Mouse (Mus musculus) limb, embryonic 10.5 days (tissue): ENCODE data around the gene Vps37c. TPM values are rescaled to one million over a fixed set of nuclear protein-coding genes. Genes with fewer than 3 reads are reported as not detected.

Experiments
- DNase-seq: peaks from one replicate; pipeline ENCODE4 v3.0.0-alpha.2; 2017; ENCODE audit warnings: low spot score
- H3K27ac ChIP-seq: fragments of 300-500 bp; sonication (generic); 2 replicates; pipeline ENCODE4 v1.5.1; 2016; ENCODE audit warnings: mild to moderate bottlenecking
- H3K27me3 ChIP-seq: fragments of 300-500 bp; sonication (generic); 2 replicates; pipeline ENCODE4 v1.6.1; 2016; ENCODE audit warnings: low read depth, mild to moderate bottlenecking; ENCODE audit not compliant: poor library complexity, severe bottlenecking
- H3K36me3 ChIP-seq: fragments of 300-500 bp; sonication (generic); 2 replicates; pipeline ENCODE4 v1.6.1; 2016; ENCODE audit warnings: mild to moderate bottlenecking, moderate library complexity
- H3K4me1 ChIP-seq: fragments of 300-500 bp; sonication (generic); 2 replicates; pipeline ENCODE4 v1.6.1; 2016
- H3K4me3 ChIP-seq: fragments of 300-500 bp; sonication (generic); 2 replicates; pipeline ENCODE4 v1.5.1; 2016; ENCODE audit warnings: mild to moderate bottlenecking, moderate library complexity
- H3K9me3 ChIP-seq: fragments of 300-500 bp; sonication (generic); replicated peaks from 2 replicates; pipeline ENCODE4 v1.6.1; 2016; ENCODE audit warnings: mild to moderate bottlenecking
- WGBS: fragments of 180-500 bp; shearing (Covaris S2); methylation state at CpG from one replicate; pipeline ENCODE4 v1.1.7; 2016; 5-methylcytosine and 5-hydroxymethylcytosine counted together
- polyA plus RNA-seq: library from polyadenylated mRNA; unstranded; fragments of >200 nt; fragmentation: Nextera tagmentation; extraction: Ambion mirVana; gene quantifications from 2 replicates; pipeline ENCODE4 v1.2.1, GENCODE M21; 2016

Vps37c gene
- polyA plus RNA-seq, 1 experiment from 2014 or later = 37.7 TPM

DNA sequence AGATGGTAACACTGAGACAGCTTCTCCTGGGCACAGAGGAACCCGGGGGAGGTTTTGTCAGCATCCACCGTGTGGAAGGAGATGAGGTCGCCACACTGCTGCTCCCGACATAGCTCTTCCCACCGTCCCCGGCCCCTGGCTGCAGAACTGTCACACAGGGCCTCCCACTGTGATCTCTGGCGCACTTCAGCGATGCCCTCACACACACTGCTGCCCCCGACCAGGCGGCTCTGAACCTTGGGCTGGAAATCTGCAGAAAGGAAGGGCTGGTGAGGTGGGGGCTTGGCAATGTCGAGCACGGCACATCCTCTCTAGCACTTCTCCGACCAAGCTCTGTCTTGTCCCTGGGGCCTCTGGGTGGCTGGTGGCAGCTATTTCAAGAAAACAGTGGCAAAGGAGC is 34.5 kb downstream of the Vps37c start:
- no peak overlapping the region for H3K4me3 ChIP-seq
- peaks cover 29% of the 10 kb centered on the region for H3K4me1 ChIP-seq
- H3K36me3 ChIP-seq = no peaks in the 10 kb centered on the region
- DNase-seq = no peak
- WGBS = 19% methylated on average over 13 of the region's 13 CpGs
- no peaks in the 10 kb centered on the region for H3K9me3 ChIP-seq
- peaks cover 8% of the 10 kb centered on the region for H3K27me3 ChIP-seq
- no peak overlapping the region for H3K27ac ChIP-seq

DNA sequence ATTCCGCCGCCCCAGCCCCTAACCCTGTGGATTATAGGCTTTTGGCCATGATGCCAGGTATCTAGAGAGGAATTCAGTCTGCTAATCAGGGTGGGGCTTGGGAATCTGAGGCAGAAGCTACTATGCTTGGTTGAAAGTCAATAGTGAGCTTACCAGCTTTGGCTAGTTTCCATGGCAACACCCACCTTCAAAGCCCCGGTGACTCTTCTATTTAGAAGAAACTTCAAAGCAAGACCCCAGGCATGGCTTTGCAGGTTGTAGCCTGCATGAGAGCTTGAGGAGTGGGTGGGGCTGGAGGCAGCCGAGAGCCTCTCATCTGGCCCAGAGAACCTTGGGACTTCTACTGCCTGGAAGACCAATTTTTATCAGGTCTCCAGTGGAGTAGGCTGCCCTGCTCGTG is 35.1 kb downstream of the Vps37c start:
- H3K27ac ChIP-seq = no peak overlapping the region
- WGBS = 26% methylated on average over 5 of the region's 5 CpGs
- no peak for DNase-seq
- H3K27me3 ChIP-seq = peaks cover 8% of the 10 kb centered on the region
- no peak overlapping the region for H3K4me3 ChIP-seq
- no peaks in the 10 kb centered on the region for H3K9me3 ChIP-seq
- H3K4me1 ChIP-seq = peaks cover 29% of the 10 kb centered on the region
- H3K36me3 ChIP-seq = no peaks in the 10 kb centered on the region

DNA sequence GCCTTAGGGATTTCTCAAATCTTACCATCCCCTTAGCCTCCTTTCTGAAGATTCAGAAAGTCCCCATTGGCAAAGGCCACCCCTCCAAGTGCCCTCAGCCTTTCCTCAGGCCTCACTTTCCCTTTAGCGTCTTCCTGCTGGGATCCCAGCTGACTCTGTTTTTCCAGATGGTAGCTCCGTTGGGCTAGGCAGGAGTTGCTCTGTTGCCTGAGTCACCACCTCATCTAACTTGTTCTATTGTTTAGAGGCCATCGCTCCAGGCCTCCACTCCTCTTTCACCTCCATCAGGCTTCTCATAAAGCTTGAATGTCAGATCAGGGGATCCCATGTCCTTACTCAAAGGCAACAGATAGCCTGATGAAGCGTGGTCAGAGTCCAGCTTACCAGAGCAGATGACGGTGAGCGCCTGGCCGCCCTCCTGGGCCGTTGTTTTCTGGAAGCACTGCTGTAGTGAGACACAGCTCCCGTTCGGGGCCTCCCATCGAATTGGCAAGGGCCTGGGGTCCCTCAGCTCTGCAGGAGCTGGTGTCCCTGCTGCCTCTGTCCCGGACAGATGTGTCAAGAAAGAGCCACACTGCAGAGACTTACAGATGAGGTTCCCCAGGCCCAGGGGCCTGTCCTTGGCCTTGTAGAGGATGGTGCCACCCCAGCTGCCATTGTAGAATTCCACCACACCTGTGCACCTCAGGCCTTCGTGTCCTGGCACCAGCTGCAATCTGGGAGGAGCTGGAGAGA is 36.3 kb downstream of the Vps37c start:
- H3K27ac ChIP-seq = 0 out of 2 replicates have a peak overlapping the region, but pooled peaks have one; percentile 2
- no peaks in the 10 kb centered on the region for H3K36me3 ChIP-seq
- DNase-seq = no peak
- H3K4me1 ChIP-seq = peaks cover 25% of the 10 kb centered on the region
- WGBS = 79% methylated on average over 13 of the region's 13 CpGs
- no peak overlapping the region for H3K4me3 ChIP-seq
- no peaks in the 10 kb centered on the region for H3K9me3 ChIP-seq
- peaks cover 8% of the 10 kb centered on the region for H3K27me3 ChIP-seq

DNA sequence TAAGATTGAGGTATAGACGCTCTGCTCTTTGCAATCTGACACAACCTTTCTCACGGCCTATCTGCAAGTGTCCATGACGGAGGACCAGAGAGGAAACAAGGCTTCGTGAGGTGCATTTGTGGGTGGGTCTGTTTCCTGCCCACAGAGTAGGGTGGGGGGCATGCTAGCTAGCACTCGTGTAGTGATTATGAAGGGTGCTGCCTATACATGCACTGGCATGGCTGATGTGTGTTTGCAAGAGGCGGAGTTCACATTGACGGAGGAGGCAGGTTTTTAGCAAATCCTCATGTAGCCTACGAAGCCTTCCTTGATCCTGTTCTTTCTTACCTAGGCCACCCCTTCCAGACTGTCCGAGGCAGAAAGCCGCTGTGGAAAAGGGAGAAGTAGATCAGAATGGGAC is 41.4 kb downstream of the Vps37c start:
- Histone ChIP-seq H3K36me3 (no peaks in the 10 kb centered on the region), H3K4me1 (no peaks in the 10 kb centered on the region), H3K27me3 (no peaks in the 10 kb centered on the region), H3K9me3 (no peaks in the 10 kb centered on the region), H3K27ac (no peak overlapping the region), H3K4me3 (no peak overlapping the region)
- no peak for DNase-seq
- WGBS = 89% methylated on average over 10 of the region's 10 CpGs

DNA sequence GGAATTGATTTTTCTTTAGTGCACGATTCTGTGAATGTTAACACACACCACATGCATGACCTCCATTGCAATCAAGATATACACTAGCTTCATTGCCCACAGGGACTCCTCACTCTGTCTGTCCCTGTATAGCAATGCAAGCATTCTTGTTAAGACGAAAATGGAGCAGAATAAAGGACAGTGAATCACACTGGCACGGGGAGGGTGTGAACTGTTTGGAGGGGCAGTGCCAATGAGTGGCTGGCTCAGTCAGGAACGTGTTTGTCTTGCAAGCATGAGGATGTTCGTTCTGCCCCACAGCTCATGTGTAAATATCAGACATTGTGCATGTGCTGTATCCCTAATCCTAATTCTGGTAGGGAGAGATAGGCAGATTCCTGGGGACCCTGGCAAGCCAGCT is 41.9 kb downstream of the Vps37c start:
- 90% methylated on average over 5 of the region's 5 CpGs for WGBS
- Histone ChIP-seq H3K4me3 (no peak overlapping the region), H3K9me3 (no peaks in the 10 kb centered on the region), H3K27ac (no peak overlapping the region), H3K27me3 (no peaks in the 10 kb centered on the region), H3K4me1 (no peaks in the 10 kb centered on the region), H3K36me3 (no peaks in the 10 kb centered on the region)
- DNase-seq = no peak

DNA sequence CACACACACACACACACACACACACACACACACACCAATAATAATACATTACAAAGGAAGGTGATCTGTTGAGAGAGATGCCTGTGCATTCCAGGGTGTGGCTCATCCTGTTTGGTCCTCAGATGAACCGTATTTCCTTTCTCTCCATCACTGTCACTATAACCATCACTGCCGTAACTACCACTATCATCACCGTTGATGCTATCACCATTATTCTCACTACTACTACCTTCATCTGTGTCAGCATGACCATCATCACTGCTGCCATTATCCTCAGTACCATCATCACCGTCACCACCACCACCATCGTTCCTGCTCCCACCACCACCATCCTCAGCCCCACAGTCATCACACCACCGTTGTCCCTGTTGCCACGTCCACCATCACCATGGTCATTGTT is 43.4 kb downstream of the Vps37c start:
- Histone ChIP-seq H3K9me3 (no peaks in the 10 kb centered on the region), H3K27me3 (no peaks in the 10 kb centered on the region), H3K36me3 (no peaks in the 10 kb centered on the region), H3K4me3 (no peak overlapping the region), H3K27ac (no peak overlapping the region), H3K4me1 (no peaks in the 10 kb centered on the region)
- no peak for DNase-seq
- 90% methylated on average over 7 of the region's 7 CpGs for WGBS

DNA sequence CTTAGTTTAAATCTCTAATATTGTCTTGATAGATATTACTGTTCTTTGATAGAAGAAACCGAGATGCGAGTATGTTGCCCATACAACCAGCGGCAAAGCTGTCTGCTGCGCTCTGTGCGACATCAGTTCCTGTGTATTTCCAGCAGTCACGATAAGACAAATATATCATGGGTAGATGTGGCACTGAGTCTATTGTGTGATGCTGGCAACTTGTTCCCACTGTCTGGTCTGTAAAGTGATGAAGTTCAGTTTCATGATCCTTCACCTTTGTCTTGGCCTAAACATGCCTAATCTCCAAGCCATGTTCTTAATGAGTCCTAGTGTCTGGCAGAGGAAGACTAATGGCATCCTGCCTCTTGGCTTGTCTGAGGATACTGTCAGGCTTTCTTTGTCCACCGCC is 44.2 kb downstream of the Vps37c start:
- no peak for DNase-seq
- no peaks in the 10 kb centered on the region for H3K36me3 ChIP-seq

DNA sequence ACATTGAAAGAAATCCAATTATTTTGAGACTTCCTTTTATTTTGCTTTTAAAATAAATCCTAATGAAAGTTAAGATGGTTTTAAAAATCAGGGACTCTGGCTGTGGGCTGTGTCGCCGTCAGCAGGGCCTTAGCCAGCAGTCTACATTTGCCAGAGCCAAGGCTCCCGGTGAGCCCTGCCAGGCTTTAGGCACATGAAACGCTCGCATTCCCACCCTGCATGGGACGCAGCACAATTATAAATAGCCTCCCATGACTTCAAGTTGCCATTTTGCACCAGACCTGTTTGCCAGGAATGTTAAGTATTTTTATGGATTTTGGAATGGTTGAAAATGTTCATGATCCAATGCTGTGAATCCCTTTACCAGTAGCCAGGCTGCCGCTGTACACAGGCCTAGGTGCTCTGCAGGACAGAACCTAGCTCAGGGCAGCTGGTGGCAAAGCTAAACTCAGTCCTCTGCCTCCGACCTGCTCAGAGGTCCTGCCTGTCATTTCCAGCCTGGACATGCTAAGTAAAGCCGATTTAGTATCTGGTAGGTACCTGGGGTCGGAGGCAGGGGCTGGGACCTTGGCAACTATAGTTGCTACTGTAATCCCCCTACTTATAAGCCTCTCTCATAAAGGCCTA is 45.1 kb downstream of the Vps37c start:
- no peak overlapping the region for H3K27ac ChIP-seq
- H3K9me3 ChIP-seq = no peaks in the 10 kb centered on the region
- H3K4me1 ChIP-seq = no peaks in the 10 kb centered on the region
- H3K4me3 ChIP-seq = no peak overlapping the region
- no peaks in the 10 kb centered on the region for H3K36me3 ChIP-seq
- H3K27me3 ChIP-seq = no peaks in the 10 kb centered on the region
- WGBS = 84% methylated on average over 10 of the region's 10 CpGs
- no peak for DNase-seq

More for the DNA sequence above, 44.2 kb downstream of the Vps37c start:
- 95% methylated on average over 7 of the region's 7 CpGs for WGBS
- Histone ChIP-seq H3K27me3 (no peaks in the 10 kb centered on the region), H3K4me1 (no peaks in the 10 kb centered on the region), H3K4me3 (no peak overlapping the region), H3K27ac (no peak overlapping the region), H3K9me3 (no peaks in the 10 kb centered on the region)

DNA sequence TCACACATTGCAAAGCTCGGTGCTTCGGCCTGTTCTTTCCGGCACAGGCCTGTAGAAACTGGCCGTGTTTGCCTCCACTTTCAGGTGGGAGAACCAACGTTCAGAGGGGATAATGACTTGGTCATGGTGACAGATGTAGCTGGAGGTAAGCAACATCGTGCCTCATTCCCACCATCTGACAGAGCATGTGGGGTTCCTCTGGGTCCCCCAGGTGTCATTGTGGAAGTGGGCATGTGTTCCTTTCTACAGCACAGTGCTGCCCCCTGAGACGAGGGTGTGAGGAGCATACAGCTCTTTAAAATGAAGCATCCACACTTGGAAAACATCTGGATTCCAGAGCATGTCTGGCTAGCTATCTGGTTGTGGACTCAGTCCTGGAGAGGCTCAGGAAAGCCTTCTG is 46.0 kb downstream of the Vps37c start:
- H3K4me1 ChIP-seq = no peaks in the 10 kb centered on the region
- no peaks in the 10 kb centered on the region for H3K36me3 ChIP-seq
- 85% methylated on average over 7 of the region's 7 CpGs for WGBS
- H3K27ac ChIP-seq = no peak overlapping the region
- H3K27me3 ChIP-seq = no peaks in the 10 kb centered on the region
- no peaks in the 10 kb centered on the region for H3K9me3 ChIP-seq
- DNase-seq = no peak
- H3K4me3 ChIP-seq = no peak overlapping the region

DNA sequence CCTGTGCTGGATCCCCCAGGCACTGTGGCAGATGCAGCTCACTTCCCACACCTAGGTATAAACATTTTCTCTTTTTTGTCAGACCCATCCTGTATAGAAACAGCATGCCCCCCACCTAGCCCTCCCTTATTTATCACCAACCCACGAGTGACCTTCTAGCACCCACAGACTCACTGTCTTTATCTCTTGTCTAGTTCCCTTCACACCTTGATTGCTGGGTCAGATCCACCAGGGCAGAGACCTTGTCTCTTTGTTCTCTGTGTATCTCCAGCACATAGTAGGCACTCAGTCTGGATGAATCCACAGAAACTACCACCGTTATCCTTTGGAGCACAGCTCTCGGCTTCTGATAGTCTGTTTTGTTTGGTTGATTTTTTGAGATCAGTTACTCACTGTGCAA is 46.5 kb downstream of the Vps37c start:
- Histone ChIP-seq H3K4me1 (no peaks in the 10 kb centered on the region), H3K36me3 (no peaks in the 10 kb centered on the region), H3K4me3 (no peak overlapping the region), H3K27ac (no peak overlapping the region), H3K27me3 (no peaks in the 10 kb centered on the region), H3K9me3 (no peaks in the 10 kb centered on the region)
- WGBS = 85% methylated on average over 3 of the region's 3 CpGs
- no peak for DNase-seq

DNA sequence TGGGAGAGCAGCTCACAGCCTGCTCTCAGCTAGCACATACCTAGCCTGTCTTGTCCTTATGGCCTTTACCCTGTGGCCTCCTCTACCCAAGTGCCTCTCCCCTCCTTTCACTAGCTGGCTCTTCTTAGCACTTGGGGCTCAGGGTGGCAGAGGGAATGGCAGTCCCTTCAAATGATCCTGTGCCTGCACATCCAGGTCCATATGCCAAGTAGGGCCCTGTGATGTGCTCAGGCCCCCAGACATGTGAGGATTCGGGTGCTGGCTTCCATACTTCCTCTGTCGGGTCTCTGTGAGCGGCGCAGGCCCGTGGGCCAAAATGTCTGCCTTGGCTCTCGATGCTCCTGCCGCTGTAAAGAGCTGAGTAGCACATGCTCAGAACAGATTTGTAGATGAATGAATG is 47.3 kb downstream of the Vps37c start:
- no peak for DNase-seq
- peaks cover 5% of the 10 kb centered on the region; the same call in 1 of the 2 replicates for H3K4me1 ChIP-seq
- no peaks in the 10 kb centered on the region for H3K27me3 ChIP-seq
- no peak overlapping the region for H3K27ac ChIP-seq
- 93% methylated on average over 7 of the region's 7 CpGs for WGBS
- H3K36me3 ChIP-seq = no peaks in the 10 kb centered on the region
- H3K4me3 ChIP-seq = no peak overlapping the region
- H3K9me3 ChIP-seq = no peaks in the 10 kb centered on the region

DNA sequence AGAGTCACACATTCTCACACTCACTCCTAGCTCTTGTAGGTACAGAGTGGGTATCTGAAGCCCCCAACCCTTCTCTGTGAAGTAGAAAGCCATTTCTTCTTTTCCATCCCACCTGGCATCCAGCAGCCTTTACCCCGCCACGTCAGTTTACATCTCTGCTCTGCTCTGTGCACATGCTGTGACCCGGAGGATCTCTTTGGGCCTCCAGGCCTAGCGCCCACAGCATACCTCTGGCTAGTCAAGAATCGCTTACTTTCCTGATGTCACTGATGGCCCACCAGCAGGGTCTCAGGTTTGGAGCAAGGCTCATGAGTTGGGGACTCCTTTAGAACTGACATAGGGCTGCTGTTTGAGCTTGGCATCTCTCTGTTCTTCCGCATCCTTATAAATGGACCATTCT is 49.5 kb downstream of the Vps37c start:
- Histone ChIP-seq H3K4me3 (no peak overlapping the region), H3K4me1 (peaks cover 10% of the 10 kb centered on the region; the same call in 1 of the 2 replicates), H3K27ac (no peak overlapping the region), H3K9me3 (no peaks in the 10 kb centered on the region), H3K36me3 (no peaks in the 10 kb centered on the region), H3K27me3 (no peaks in the 10 kb centered on the region)
- WGBS = 90% methylated on average over 6 of the region's 6 CpGs
- no peak for DNase-seq

DNA sequence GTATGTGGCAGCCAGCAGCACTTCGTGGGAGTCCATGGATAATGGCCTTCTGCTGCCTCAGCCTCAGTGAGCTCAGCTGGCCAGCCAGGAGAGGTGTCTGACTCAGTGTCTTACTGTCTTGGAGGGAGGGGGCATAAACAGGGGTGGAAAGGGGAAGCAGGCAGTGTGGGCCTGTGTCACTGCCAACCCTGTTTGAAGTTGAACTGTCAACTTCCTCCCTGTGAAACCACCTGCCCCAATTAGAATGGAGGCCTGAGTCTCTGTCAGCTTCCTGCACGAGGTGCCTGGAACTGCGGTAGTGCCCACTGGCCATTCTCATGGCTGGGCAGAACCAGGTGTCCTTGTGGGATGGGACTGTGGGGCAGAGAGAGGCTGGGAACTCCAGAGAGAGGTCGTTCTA is 50.3 kb downstream of the Vps37c start, which contains the start of gene Cd5:
Gene Cd5, minus strand, starts transcription at position 192 of the 400 bp plus-strand sequence.
- H3K4me1 ChIP-seq = peaks cover 10% of the 10 kb centered on the region; the same call in 1 of the 2 replicates
- no peak for DNase-seq
- no peaks in the 10 kb centered on the region for H3K9me3 ChIP-seq
- no peaks in the 10 kb centered on the region for H3K27me3 ChIP-seq
- H3K36me3 ChIP-seq = no peaks in the 10 kb centered on the region
- WGBS = 75% methylated on average over 4 of the region's 4 CpGs
- H3K4me3 ChIP-seq = no peak within 1 kb of the TSS
- no peak within 1 kb of the TSS for H3K27ac ChIP-seq
